Mouse (Mus musculus) left cerebral cortex, postnatal 36 days (tissue): ENCODE results near the gene Tuba4a. TPM values are rescaled to one million over a fixed set of nuclear protein-coding genes. Genes with fewer than 3 reads are reported as not detected.
A peak's percentile ranks its signal among the peaks of the same experiment; 100 is the strongest.
"Not testable (repeated sequence)": the region's sequence is repeated elsewhere in the genome, so short reads cannot be mapped to it uniquely, and the experiment has no call there.

Source experiments
- DNase-seq, 2 experiments: peaks; one replicate each; pipeline ENCODE4 v3.0.0; 2021 to 2022; ENCODE audit warnings: low spot score in 2 of 2, mixed read lengths in 1 of 2
- intact Hi-C: fragments of 180-260 bp; cut with DNase I; formaldehyde crosslinking; loops from one replicate; pipeline ENCODE4 v1.15.1; 2025
- total RNA-seq, 2 experiments: library from RNA; stranded (reverse); gene quantifications; 2 replicates each; pipeline ENCODE4 v1.2.3; 2021

Gene Tuba4a
- total RNA-seq, 2 experiments from 2014 or later: 579 to 672 TPM

DNA sequence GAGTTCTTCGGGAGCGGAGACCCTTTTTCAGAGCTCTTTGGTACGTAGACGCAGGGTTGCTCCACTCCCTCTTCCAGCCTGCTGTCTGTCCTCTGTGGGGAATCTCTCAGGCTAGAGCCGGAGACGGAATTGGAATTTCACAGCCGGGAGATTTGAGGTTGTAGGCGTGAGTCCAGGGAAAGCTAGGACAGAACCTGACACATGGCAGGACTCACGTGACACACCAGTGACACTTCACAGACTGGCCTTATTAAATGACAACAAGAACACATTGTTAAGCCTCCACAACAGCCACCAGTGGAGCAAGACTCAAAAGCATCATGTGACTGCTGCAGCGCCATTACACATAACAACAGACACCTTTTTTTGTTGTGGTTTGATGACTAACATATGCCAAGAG lies 19.9 kb upstream of the Tuba4a start:
- intact Hi-C loops: no loop called here
- DNase-seq: peak in 1 of 2 experiments; percentile 35

DNA sequence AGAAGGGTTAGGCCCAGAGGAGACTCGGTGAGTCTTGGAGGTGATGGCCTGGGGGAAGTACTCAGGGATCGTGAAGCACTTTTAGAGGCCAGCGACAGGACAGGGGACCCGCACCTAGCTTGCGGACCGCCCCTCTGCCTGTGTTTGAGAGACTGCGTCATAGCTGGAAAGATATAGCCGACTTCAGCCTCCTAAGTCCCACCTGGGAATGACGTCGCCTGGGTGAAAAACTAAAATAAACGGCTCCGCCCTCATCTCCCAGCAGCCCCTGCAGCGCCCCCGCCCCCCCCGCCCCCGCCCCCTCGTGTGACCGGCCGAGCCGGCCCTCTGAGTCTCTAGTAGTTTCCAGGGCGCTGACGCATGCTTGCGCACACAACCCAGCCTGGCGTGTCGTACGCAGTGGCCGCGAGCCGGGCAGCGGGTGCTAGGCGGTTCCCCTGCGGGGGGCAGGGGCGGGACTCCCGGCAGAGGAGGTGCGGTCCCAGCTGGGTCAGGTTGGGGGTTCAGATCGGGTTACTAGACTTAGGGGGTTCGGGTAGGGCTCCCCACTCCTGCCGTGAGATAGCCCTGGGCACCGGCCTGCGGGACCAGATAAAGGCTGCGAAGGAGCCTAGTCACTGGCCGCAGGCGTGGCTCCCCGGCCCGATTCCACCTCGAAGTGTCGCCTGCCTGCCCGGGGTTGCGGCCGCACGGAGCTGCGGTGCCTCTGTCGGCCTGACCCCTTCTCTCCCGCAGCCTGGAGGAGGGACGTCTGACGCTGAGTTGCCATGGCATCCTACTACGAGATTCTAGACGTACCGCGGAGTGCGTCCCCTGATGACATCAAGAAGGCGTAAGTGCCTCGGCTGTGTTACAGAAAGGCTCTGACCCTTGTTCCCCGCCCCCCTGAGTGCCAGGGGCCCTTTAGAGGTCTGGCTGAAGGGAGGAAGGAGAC lies 16.7 kb upstream of the Tuba4a start, which contains the start of gene Dnajb2:
Gene Dnajb2 (plus strand): TSS at position 290 of the 934 bp plus-strand sequence.
- DNase-seq: peak; percentile 85 to 86
- intact Hi-C loops: loop anchor here (1.0 kb wide), 1 partner anchor 18 kb away; no protein-coding TSS in a partner anchor

DNA sequence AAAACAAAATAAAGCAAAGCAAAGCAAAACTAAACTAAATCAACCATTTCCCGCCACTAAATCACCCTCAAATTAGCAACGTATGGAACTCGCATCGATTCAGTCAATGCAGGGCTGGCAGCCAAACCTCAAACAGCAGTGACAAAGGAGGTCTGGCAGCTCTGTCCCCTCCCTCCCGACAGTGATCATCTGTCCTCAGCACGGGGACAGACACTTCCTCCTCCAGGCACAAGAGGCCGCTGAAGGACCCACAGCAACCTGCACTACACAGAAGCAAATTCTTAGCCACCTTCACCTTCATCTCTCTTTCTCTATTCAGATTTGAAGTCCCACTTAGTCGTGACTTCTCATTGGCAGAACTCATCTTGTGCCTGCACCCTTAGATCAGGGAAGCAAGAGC lies 14.9 kb upstream of the Tuba4a start:
- DNase-seq: peak in 1 of 2 experiments; percentile 62
- intact Hi-C loops: no loop called here

DNA sequence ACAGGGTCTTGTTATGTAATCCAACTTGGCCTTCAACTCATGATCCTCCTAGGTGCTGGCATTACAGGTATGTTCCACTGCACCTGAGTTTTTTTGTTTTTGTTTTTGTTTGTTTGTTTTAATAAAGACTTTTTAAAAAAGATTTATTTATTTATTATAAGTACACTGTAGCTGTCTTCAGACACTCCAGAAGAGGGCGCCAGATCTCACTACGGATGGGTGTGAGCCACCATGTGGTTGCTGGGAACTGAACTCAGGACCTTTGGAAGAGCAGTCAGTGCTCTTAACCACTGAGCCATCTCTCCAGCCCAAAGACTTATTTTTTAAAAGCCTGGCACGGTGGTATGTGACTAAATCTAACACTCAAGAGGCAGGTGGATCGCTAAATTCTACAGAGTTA lies 12.8 kb upstream of the Tuba4a start:
- DNase-seq, intact Hi-C loops: not testable (repeated sequence)

DNA sequence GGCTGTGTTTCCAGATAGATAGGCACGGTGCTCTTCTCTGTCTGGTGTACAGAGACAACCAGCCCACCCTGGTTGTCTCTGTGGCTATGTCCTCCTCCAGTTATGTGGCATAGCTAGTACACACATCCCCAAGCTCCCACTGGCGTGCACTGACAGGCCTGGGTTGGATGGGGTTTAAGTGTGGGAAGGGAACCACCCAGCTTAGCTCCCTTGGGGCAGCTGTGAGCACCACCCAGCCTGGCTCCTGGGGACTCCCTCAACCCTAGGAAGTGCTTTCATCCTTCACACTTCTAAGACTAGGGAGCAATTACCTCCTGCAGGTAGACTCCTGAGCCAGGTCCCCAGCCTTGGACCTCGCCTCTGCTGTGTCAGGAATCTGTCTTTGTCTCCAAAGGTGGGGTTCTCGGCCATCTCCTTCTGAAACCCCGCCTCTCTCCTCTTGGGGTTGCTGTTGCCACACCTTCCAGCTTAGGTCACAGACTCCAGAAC lies 12.0 kb upstream of the Tuba4a start, which contains the start of gene A630095N17Rik:
Gene A630095N17Rik (minus strand): TSS at position 439 of the 489 bp plus-strand sequence.
- intact Hi-C loops: no loop called here
- no peak for DNase-seq

DNA sequence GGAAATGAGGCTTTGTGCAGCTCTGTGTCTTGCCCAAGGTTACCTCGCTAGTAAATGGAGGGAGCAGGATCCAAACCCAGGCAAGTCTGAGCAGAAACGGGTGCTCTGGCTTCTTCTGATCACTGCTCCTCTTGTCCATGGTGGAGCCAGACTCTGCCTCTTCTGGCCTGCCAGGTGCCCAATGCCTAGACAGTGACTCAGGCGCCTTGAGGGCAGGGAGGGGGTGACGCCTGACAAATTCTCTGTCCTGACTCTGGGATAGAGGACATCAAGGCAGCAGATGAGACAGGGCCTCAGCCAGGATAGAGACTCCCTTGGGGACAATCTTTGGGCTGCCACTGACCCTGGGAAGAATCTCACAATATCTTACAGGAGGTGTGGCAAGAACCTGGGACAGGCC lies 11.6 kb upstream of the Tuba4a start:
- intact Hi-C loops: no loop called here
- no peak for DNase-seq

DNA sequence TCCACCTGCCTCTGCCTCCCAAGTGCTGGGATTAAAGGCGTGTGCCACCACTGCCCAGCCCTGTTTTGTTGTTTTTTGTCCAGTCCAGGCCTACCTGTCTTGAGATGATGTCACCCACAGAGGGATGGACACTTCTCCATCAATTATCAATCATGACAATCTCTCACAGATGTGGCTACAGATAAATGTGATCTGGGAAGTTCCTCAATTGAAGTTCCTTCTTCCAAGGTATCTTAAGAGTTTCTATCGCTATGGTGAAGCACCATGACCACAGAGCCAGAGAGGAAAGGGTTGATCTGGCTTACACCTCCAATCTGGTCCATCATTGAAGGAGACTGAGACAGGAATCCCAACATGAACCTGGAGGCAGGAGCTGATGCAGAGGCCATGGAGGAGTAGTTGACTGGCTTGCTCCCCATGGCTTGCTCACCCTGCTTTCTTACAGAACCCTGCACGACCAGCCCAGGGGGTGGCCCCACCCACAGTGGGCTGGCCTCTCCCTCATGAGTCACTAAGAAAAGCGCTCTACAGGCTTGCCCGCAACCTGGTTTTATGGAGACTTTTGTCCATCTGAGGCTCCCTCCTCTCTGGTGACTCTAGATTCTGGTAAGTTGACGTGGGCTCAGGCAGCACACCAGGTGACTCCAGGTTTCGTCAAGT lies 10.8 kb upstream of the Tuba4a start:
- intact Hi-C loops: no loop called here
- DNase-seq: no peak

DNA sequence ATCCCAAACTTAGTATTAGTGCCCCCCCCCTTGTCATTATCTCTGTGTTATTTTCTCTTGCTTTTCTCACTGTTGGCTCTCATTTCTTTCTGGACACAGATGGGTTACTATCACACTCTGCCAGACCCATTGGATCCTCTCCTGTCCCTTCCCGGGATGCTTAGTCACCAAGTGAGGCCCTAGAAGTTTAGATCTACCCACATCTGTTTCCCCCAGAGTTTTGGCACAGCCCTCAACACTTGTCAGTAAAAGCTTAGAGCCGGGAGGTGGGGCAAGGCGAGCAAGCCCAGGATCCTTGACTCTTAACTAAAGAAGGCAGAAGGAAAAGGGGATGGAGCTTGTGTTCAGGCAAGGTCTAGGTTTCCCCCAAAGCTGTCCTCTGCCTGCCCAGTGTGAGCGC lies 9.5 kb upstream of the Tuba4a start:
- intact Hi-C loops: no loop called here
- no peak for DNase-seq

DNA sequence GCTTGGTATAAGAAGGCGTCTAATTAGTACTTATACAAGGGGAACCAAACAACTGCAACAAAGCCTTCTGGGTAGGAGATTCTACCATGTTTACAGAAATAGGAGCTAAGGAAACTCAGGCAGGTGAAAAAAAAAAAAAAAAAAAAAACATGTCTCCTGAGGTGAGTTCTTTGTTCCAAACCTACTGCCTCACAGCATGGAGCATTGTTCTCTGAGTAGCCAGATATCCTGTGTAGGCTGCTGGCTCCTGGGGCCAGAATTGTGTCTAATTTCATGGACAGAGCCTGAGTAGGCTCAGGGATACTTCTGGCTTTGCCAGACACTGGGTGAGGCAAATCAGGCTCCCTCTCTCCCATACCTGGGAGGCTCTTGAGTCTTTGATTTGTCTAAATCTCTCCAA lies 8.0 kb upstream of the Tuba4a start:
- DNase-seq: no peak
- intact Hi-C loops: no loop called here

DNA sequence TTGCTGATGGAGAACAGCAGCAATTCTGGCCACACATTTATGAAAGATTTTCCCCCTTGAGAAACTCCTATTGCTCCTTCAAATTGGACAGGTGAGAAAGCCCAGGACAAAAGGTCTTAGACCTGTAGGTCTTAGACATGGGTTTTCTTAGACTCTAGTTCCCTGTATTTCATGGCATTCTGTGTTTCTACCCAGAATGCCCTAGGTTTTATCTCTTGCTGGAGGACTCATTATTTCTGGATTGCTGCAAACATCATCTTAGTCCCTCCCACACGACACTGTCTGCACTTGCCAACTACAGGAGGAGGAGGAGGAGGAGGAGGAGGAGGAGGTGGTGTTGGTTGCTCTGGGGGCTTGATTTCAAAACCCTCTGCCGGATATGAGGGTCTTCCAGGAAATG lies 6.5 kb upstream of the Tuba4a start:
- no peak for DNase-seq
- intact Hi-C loops: no loop called here

DNA sequence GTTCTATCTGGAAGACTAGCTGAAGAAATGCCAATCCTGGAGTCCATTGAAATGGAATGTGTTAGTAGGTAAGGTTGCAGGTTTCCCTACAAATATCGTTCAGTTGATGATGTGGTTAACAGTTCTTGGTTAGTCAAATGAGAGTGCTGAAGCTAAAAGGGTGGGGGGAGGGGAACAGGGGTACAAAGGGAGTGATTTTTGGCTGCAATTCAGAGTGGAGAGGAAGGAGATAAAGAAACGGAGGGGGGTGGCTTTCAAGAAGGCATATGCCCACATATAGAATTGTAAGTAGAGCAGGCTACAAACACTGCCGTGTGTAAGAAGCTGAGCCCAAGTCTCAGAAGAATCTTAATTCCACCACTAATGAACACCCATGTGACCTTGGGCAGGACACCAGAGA lies 5.8 kb upstream of the Tuba4a start:
- intact Hi-C loops: no loop called here
- no peak for DNase-seq

DNA sequence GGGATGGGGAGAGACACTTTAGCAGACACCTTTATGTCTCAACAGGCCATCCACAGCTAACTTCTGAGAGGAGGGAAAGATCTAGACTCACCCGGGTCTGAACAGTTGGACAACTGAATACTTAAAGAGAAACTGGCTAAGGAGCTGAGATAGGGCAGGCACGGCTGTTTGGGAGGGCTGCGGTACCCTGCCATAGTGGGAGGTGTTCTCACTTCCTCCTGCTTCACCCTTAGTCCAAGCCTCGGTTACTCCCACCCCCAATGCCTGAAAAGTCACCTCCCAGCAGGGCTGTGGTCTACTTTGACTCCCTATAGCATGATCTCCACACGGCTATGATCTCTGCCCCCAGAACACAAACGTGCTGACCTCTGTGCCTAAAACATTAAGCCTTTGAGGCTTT lies 3.9 kb upstream of the Tuba4a start:
- intact Hi-C loops: no loop called here
- no peak for DNase-seq

DNA sequence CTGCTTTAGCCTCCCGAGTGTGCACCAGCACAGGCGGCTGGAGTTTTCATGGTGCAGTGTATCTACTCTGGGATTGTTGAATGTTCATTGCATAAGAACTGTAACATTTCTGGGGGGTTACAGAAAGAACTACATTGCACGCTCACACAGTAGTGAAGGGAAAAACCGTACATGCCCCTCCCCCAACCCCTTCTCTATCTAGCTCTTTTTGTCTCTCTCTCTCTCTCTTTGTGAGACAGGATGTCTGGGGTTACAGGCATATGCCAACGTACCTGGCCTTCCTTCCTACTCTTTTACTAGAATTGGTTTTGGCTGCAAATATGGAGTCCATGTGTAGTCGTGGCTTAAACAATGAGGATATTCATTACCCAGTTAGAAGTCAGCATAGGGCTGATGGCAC lies 3.3 kb upstream of the Tuba4a start:
- no peak for DNase-seq
- intact Hi-C loops: no loop called here

DNA sequence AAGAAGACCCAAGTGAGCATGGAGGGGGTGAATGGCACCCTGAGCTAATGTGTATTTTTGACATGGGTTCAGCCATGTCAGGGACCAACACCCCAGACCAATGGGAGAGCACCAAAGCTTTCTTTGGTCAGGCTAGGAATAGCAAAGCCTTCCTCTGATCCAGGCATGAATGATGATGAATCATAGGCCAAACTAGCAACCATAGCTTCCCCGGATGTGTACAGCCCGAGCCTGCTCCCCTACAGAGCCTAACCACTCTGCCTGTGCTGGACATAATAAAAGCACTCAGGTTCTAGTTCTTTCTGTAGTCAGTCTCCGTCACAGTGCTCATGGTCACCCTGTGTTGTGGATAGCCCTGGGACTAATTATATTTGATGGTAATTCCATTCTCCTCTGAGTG lies 1.9 kb upstream of the Tuba4a start:
- intact Hi-C loops: no loop called here
- DNase-seq: no peak

DNA sequence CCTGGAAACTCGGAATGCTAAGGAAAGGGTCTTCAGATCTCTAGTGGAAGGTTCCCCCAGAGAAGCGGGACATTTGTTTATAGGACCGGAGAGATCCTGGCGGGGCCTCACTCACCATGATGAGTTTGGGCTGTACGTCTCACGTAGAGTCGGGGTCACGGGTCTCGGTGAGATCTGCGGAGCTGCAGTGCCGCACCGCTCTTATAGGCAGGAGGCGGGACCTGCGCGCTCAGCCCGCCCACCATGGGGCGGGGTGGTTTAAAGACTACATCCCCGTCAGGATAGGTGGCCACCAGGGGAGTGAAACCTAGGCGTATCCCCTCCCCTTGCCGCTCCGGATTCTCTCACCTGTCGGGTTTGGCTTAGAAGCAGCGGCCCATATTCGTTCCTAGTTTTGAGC lies 587 bp downstream of the Tuba4a start:
- DNase-seq: peak; percentile 90 to 93
- intact Hi-C loops: loop anchor here (2.0 kb wide), 1 partner anchor 44 kb away; no protein-coding TSS in a partner anchor

DNA sequence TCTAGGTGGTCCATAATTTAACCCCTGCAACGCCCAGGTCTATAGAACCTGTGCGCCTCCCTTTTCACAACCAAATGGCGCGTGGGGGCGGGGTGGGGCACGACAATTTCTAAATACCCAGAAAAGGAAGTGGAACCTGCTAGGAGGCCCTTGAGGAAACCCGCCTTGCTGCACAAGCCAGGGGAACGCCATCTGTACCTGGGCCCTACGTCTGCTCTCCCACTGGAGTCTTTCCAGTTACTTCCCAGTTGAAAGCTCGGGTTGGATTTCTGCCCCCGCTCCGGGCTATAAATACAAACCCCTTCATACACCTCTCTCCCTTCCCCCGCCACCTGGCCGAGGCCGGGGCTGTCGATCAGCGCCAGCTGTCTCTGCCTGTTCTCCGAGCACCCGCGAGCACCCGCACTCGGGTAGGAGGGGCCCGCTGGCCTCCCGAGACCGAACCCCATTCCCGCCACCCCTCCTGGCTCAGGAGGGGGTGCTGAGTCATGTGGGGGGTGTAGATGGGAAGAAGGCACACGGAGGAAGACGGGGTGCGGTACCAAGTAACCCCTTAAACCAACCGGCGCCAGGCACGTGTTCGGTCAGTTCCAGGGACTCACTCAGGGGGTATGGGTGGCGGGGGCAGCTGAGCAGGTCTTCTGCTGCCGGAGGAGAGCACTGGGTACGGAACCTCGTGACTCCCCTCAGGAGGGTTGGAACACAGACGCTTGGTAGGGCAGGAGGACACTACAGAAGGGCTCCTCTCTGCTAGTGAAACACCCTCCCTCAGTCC lies 1.3 kb downstream of the Tuba4a start:
- intact Hi-C loops: loop anchor here (1.0 to 2.0 kb wide), 2 partner anchors 18 to 44 kb away; partner anchors contain the start of gene Dnajb2
- peak; percentile 76 to 85 for DNase-seq

DNA sequence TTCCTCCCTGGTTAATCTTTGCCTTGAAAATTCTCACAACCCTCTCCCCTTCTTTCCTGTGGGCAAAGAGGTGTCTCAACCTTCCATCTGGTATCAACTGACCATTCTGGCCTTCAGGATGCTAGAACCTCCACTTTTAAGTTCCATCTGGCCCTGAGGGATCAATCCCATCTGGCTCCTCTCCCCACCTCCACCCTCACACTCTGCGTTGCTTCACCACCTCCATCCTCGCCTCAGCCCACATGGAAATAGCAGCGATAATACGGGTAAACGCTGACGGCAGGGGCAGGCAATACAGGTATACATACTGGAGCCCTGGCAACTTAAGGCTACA lies 1.8 kb downstream of the Tuba4a start:
- peak in 1 of 2 experiments; percentile 67 for DNase-seq
- intact Hi-C loops: loop anchor here (1.0 to 2.0 kb wide), 2 partner anchors 18 to 45 kb away; partner anchors contain the start of gene Dnajb2

DNA sequence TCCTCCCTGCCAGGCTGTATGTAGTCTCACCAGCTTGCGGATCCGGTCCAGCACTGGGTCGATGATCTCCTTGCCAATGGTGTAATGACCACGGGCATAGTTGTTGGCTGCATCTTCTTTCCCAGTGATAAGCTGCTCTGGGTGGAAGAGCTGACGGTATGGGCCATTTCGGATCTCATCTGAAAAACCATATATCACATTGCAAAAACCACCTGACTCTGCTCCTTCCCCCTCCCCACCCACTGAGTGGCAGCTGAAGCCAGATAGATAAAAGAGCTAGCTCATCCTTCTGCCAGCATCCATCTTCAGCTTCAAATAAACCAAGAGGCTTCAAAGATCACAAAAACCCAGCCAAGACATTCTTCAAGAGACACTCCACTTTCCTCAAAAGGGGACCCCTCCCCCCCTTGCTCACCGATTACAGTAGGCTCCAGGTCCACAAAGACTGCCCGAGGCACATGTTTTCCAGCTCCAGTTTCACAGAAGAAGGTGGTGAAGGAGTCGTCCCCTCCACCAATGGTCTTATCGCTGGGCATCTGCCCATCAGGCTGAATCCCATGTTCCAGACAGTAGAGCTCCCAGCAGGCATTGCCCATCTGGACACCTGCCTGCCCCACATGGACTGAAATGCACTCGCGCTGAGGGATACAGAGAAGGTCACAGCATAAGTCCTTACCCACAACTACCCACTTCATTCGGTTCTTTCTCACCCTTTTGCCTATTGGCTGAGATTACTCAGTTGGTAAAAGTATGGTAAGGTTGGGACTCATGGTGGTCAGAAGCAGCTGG lies 2.7 kb downstream of the Tuba4a start:
- intact Hi-C loops: no loop called here

DNA sequence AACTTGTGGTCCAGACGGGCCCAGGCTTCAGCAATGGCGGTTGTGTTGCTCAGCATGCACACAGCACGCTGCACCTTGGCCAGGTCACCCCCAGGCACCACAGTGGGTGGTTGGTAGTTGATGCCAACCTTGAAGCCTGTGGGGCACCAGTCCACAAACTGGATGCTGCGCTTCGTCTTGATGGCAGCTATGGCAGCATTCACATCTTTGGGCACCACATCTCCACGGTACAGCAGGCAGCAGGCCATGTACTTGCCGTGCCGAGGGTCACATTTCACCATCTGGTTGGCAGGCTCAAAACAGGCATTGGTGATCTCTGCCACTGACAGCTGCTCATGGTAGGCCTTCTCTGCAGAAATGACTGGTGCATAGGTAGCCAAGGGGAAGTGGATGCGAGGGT lies 3.9 kb downstream of the Tuba4a start:
- intact Hi-C loops: no loop called here
- DNase-seq: no peak

More for the DNA sequence above, 2.7 kb downstream of the Tuba4a start:
- DNase-seq: no peak
